Mouse (Mus musculus): Measurements from ENCODE around the gene Htr1a. TPM values are rescaled to one million over a fixed set of nuclear protein-coding genes. Genes with fewer than 3 reads are reported as not detected.

Gene Htr1a
- total and polyA plus RNA-seq, 2 experiments from 2014 or later, result 3.9 to 9.1 TPM

GRCm38 (mm10) chr13:105444238-105444894, 927 bp downstream of the Htr1a start:
- H3K9ac ChIP-seq (replicated peaks; ENCODE audit: low read length), result peak overlapping the region; percentile 33; the same call in 1 of the 2 replicates
- DNase-seq (ENCODE audit: low spot score), result peak; percentile 38
- peak overlapping the region; percentile 42 for H3K4me3 ChIP-seq (ENCODE audit: low read length)
- ATAC-seq, result peak; percentile 76
- peaks cover 20% of the 10 kb centered on the region for H3K27me3 ChIP-seq (ENCODE audit: insufficient read depth, low read length)
- H3K9me3 ChIP-seq (ENCODE audit: low read length), result no peaks in the 10 kb centered on the region
- no peaks in the 10 kb centered on the region for H3K36me3 ChIP-seq (ENCODE audit: insufficient read depth, low read length)
- WGBS, result under 1% methylated on average over 39 of the region's 39 CpGs
- TF ChIP-seq CTCF (IDR thresholded peaks at IDR 0.05; ENCODE audit: low read depth), result no peak
- H3K27ac ChIP-seq, result no peak overlapping the region
- H3K4me2 ChIP-seq (ENCODE audit: low read depth, low read length), result peak overlapping the region; percentile 74
- H3K4me1 ChIP-seq (ENCODE audit: insufficient read depth, low read length), result no peaks in the 10 kb centered on the region

- H3K27me3 ChIP-seq (ENCODE audit: insufficient read depth, low read length), result peaks cover 20% of the 10 kb centered on the region
- peak overlapping the region; percentile 33; the same call in 1 of the 2 replicates for H3K9ac ChIP-seq (replicated peaks; ENCODE audit: low read length)
- H3K36me3 ChIP-seq (ENCODE audit: insufficient read depth, low read length), result no peaks in the 10 kb centered on the region
- H3K4me1 ChIP-seq (ENCODE audit: insufficient read depth, low read length), result no peaks in the 10 kb centered on the region
- H3K4me3 ChIP-seq (ENCODE audit: low read length), result peak overlapping the region; percentile 42
- H3K4me2 ChIP-seq (ENCODE audit: low read depth, low read length), result peak overlapping the region; percentile 74
- under 1% methylated on average over 26 of the region's 26 CpGs for WGBS
- H3K9me3 ChIP-seq (ENCODE audit: low read length), result no peaks in the 10 kb centered on the region
- ATAC-seq, result peak; percentile 60; the same call in 1 of the 2 replicates
- H3K27ac ChIP-seq, result no peak overlapping the region
- DNase-seq (ENCODE audit: low spot score), result peak; percentile 28
- no peak for TF ChIP-seq CTCF (IDR thresholded peaks at IDR 0.05; ENCODE audit: low read depth)
Observed at GRCm38 (mm10) chr13:105444895-105445281, 1.4 kb downstream of the Htr1a start.

DNA sequence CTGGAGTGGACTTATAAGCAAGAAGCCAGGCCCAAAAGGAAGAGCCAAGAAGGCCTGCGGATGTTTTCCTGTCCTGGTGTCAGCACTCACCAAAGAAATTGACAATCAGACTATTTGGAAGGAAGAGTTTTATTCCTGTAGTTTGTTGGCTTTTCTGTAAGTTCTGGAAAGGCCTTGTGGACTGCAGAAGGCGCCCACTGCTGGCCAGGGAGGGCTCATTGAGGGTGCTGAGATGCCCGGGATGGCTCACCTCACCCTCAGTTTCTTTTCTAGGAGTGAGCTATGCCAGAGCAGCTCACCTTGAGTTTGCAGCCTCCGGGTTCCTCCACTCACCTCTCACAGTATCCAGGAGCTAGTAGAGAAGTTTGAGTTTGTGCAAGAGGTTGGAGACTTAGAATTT, 2.8 kb downstream of the Htr1a start:
- Histone ChIP-seq H3K27ac (no peak overlapping the region), H3K9ac (replicated peaks; ENCODE audit: low read length) (no peak overlapping the region), H3K9me3 (ENCODE audit: low read length) (no peaks in the 10 kb centered on the region), H3K4me3 (ENCODE audit: low read length) (no peak overlapping the region), H3K4me2 (ENCODE audit: low read depth, low read length) (peak overlapping the region; percentile 40), H3K36me3 (ENCODE audit: insufficient read depth, low read length) (no peaks in the 10 kb centered on the region), H3K4me1 (ENCODE audit: insufficient read depth, low read length) (no peaks in the 10 kb centered on the region), H3K27me3 (ENCODE audit: insufficient read depth, low read length) (peaks cover 20% of the 10 kb centered on the region)
- 13% methylated on average over 4 of the region's 4 CpGs for WGBS
- ATAC-seq, result no peak
- peak; percentile 32; the same call in 1 of the 2 replicates for TF ChIP-seq CTCF (IDR thresholded peaks at IDR 0.05; ENCODE audit: low read depth)
- peak; percentile 9 for DNase-seq (ENCODE audit: low spot score)

DNA sequence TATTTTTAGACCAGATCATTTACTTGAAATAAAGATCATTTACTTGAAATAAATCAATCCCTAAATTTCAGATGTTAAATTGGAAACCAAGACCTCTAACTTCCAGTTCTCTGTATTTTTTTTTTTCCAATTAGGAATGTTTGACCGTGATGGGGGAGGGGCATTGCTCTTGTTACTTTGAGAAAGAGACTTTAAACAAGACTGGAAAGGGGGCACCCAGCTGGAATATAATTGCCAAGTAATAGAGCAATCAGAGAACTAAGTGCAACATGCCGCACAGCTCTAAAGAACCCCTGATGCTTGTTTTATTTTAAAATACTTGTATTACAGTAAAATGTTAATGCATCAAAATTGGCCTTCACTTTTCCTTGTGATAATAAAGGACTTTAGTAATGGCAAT, 4.3 kb downstream of the Htr1a start:
- Histone ChIP-seq H3K36me3 (ENCODE audit: insufficient read depth, low read length) (no peaks in the 10 kb centered on the region), H3K9ac (replicated peaks; ENCODE audit: low read length) (no peak overlapping the region), H3K4me3 (ENCODE audit: low read length) (no peak overlapping the region), H3K27me3 (ENCODE audit: insufficient read depth, low read length) (peaks cover 20% of the 10 kb centered on the region), H3K4me1 (ENCODE audit: insufficient read depth, low read length) (no peaks in the 10 kb centered on the region), H3K9me3 (ENCODE audit: low read length) (no peaks in the 10 kb centered on the region), H3K4me2 (ENCODE audit: low read depth, low read length) (no peak overlapping the region), H3K27ac (no peak overlapping the region)
- WGBS, result 34% methylated on average over 2 of the region's 2 CpGs
- DNase-seq (ENCODE audit: low spot score) (no peak), ATAC-seq (no peak)
- TF ChIP-seq CTCF (IDR thresholded peaks at IDR 0.05; ENCODE audit: low read depth), result no peak

- no peak for TF ChIP-seq CTCF (IDR thresholded peaks at IDR 0.05; ENCODE audit: low read depth)
- Histone ChIP-seq H3K4me1 (ENCODE audit: insufficient read depth, low read length) (no peaks in the 10 kb centered on the region), H3K27me3 (ENCODE audit: insufficient read depth, low read length) (peaks cover 3% of the 10 kb centered on the region), H3K4me3 (ENCODE audit: low read length) (no peak overlapping the region), H3K27ac (no peak overlapping the region), H3K9ac (replicated peaks; ENCODE audit: low read length) (no peak overlapping the region), H3K4me2 (ENCODE audit: low read depth, low read length) (no peak overlapping the region), H3K36me3 (ENCODE audit: insufficient read depth, low read length) (no peaks in the 10 kb centered on the region), H3K9me3 (ENCODE audit: low read length) (no peaks in the 10 kb centered on the region)
- no peak for ATAC-seq
- no peak for DNase-seq (ENCODE audit: low spot score)
- WGBS, result 48% methylated on average over 3 of the region's 3 CpGs
Observed at GRCm38 (mm10) chr13:105451536-105451935, 8.1 kb downstream of the Htr1a start.

Other genes starting within 250 kb of the Htr1a start
- 28.4 and 31.6 TPM in 2 replicates for gene Rnf180, start 148.8 kb upstream of the Htr1a start, total RNA-seq (2014; rRNA removed)
- 37.7 TPM in 2 replicates for gene Rnf180, start 148.8 kb upstream of the Htr1a start, polyA plus RNA-seq (2015; fragmentation: Nextera tagmentation; extraction: Ambion mirVana)